Mouse (Mus musculus) cerebellum, adult 2 months (tissue): ENCODE results near the gene H2-M10.2.

Experiments
- CTCF ChIP-seq: fragments of 200-500 bp; IDR thresholded peaks from 2 replicates; pipeline ENCODE4 v1.5.1; 2011; ENCODE audit warnings: low read depth, mild to moderate bottlenecking, control low read depth, low read length, moderate library complexity, borderline replicate concordance; ENCODE audit not compliant: insufficient read depth
- POLR2A ChIP-seq: fragments of 200-500 bp; IDR thresholded peaks from 2 replicates; pipeline ENCODE4 v1.6.1; 2011; ENCODE audit warnings: low read length, control low read depth, borderline replicate concordance; ENCODE audit not compliant: insufficient read depth

DNA sequence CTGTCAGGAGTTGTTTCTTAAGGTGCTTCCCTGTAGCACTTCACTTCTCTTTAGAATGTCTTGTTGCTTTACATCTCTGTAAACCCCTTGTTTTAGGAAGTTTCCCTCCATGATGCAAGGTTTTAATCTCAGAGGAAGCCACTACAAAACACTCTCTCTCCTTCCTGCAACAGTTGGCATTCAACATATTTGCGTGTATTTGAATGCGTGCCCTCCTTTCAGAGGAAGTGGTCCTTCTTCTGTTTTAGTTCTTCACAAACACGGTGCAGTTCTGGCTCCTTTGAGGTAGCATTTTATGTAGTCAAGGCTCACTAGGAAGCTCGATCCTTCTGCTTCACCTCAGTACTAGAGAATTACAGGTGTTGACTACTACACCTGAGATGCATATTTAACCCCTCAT, 12.5 kb downstream of the H2-M10.2 start:
- TF ChIP-seq CTCF, result no peak
- TF ChIP-seq POLR2A, result no peak
